Mouse (Mus musculus) layer of hippocampus, adult 2 months (tissue): ENCODE results near the gene Olfr649. TPM values are rescaled to one million over a fixed set of nuclear protein-coding genes. Genes with fewer than 3 reads are reported as not detected.

Experiments
- DNase-seq, 2 experiments: peaks; one replicate each; pipeline ENCODE4 v3.0.0; 2022; ENCODE audit warnings: low spot score in 2 of 2
- H3K27ac ChIP-seq: fragments of 200-600 bp; 2 replicates; pipeline ENCODE4 v1.8.1; 2022
- H3K4me3 ChIP-seq: fragments of 200-600 bp; 2 replicates; pipeline ENCODE4 v1.8.1; 2022; ENCODE audit warnings: mild to moderate bottlenecking
- CTCF ChIP-seq: fragments of 200-600 bp; conservative IDR thresholded peaks from 2 replicates; pipeline ENCODE4 v1.8.1; 2022; ENCODE audit warnings: antibody characterized with exemption, mild to moderate bottlenecking, moderate library complexity
- total RNA-seq, 2 experiments: library from RNA; stranded (reverse); gene quantifications; 2 replicates each; pipeline ENCODE4 v1.2.3; 2021

Olfr649 gene
- total RNA-seq, 2 experiments from 2014 or later: not detected

DNA sequence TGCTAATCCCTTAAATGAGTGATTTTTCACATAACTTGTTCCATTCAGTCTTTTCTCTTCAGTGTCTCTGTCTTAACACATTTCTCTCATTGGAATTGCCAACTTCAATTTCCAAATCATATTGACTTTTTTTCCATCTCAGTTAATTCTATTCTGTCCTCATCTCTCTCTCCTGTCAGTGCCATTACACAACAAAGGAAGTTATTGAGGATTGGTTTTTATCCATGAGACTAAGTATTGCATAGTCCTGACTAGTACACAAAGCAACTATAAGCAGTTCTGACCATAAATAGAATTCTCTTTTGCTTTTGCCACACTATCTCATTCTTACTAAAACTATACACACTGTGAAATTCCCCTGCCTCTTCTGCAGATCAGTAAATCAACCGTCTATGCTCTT, 16.7 kb downstream of the Olfr649 start:
- TF ChIP-seq CTCF: no peak
- no peak for DNase-seq
- H3K4me3 ChIP-seq: no peak overlapping the region
- H3K27ac ChIP-seq: no peak overlapping the region

DNA sequence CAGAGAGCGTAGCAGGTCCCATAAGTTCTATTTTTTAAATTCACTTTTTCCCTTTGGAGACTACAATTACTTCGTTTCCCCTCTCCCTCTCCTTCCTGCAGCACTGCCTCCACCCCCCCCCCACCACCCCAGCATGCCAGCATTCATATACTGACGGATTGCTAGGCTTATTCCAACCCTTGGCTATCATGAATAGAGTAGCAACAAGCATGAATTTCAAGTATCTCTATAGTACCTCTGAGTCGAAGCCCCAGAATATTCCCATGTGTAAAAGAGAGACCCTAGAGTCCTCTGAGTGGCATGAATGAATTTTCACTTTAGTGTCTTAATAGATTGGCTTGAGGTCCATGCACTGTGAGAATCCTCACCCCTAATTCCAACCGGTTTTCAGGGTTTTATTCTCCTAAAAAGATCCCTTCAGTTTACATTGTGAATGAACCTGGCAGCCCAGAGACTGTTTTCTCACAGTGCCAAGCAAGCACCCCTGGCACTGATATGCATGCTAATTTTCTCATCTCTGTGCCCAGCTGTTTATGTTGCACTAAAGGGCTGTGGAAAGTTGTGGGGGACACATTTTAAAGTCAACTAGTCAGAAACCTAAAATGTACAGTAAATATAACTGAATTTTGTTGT, 17.2 kb downstream of the Olfr649 start:
- no peak for DNase-seq
- Histone ChIP-seq H3K27ac (no peak overlapping the region), H3K4me3 (no peak overlapping the region)
- no peak for TF ChIP-seq CTCF

DNA sequence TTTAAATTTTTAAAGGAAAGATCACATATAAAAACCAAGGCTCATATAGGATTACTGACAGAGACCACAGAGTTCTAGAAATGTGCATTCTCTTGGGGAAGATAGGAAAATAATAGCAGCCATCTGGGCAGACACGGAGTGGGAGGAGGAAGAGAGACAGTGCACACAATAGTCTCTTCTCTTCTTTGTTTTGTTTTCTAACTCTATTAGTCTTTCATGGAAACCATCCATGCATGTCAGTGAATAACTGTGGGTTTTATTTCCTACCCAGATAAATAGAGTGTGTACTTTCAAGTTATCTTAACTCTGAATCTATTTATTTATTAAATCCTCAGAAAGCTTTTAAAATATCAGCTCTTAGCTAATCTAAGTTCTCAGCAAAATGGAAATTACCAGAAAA, 20.7 kb downstream of the Olfr649 start:
- H3K4me3 ChIP-seq: no peak overlapping the region
- no peak for DNase-seq
- no peak for TF ChIP-seq CTCF
- no peak overlapping the region for H3K27ac ChIP-seq

DNA sequence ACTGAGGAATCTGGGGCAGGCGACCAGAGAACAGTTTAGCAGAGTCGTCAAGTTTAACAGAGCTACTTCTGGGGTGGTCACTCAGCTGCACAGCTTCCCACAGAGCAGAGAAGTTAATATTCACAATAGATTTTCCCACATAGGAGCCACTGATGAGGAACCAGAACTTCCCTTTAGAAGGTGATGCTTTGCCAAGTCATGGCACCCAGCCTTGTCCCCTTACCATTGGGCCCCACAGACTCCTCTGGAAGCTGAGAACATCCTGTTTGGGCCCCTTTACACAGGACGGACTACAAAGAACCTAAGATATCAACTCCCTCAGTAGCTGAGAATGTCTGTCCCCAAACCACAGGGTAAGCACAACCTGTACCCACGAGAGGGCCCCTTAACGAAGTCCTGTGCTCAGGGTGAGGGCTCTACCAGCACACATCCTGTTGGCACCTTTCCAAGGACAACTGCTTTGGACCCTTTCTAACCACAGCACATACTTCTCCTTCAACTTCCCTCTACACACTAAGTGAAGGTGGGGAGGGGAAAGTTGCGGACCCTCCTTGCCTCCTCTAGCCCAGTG, 26.1 kb downstream of the Olfr649 start:
- no peak for TF ChIP-seq CTCF
- Histone ChIP-seq H3K4me3 (no peak overlapping the region), H3K27ac (no peak overlapping the region)
- DNase-seq: no peak

DNA sequence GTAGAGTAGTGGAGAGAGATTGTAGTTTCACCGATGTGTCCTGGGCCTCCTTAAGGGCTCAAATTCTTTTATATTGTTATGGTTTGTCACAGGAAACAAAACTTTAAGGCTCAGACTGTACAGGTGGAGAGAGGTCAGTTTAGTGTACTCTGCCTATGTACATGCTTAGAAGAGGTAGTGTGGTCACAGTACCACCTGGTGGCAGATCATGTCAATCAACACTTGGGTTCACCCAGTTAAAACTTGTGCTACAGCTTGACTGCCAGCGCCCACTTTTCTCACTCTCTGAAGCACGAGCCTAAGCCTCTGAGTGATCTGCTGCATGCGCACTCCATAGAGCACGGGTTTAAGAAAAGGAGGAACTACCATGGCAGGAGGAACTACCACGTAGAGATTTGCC, 28.7 kb downstream of the Olfr649 start:
- no peak for DNase-seq
- Histone ChIP-seq H3K27ac (no peak overlapping the region), H3K4me3 (no peak overlapping the region)
- TF ChIP-seq CTCF: peak; percentile 25; the same call in 1 of the 2 replicates

DNA sequence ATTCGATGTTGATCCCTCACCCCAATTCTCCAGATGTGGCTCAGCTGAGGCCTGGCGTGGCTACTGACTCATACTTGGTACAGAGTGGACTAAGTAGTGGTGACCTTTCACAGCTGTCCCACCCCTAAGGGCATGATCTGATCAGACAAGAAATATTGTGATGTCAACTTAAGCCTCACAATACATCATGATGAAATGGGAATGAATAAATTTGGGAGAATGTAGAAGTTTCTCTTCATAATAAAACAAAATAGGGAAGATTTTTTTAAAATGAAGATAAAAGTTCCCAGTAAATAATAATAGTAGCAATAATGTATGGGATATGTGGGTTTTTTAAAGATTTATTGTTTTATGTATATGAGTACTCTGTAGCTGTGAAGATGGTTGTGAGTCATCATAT, 45.3 kb downstream of the Olfr649 start, which contains the start of gene Ubqlnl:
TSS of gene Ubqlnl (minus strand) at position 101 of the 400 bp plus-strand sequence.
- no peak within 1 kb of the TSS for H3K27ac ChIP-seq
- no peak within 1 kb of the TSS for H3K4me3 ChIP-seq
- DNase-seq: no peak
- TF ChIP-seq CTCF: no peak

DNA sequence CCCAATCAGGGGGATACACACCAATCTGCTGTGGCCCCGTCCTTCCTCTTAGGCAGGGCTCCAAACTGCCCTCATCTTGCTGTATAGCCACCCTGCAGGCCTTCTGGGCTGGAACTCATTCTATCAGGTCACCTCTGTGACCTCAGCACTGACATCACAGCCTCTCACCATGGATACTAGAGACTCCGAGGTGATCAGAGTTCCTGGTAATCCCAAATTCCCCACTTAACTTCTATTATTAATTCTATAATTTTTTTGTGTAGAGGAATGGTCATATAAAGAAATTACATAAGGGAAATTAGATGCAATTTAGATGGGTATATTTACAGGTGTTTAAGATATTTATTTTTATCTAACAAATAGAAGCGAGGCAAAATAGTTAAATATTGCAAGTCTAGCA, 52.6 kb downstream of the Olfr649 start, which contains the start of gene Ubqln3:
TSS of gene Ubqln3 (minus strand) at position 101 of the 400 bp plus-strand sequence.
- H3K4me3 ChIP-seq: no peak within 1 kb of the TSS
- H3K27ac ChIP-seq: no peak within 1 kb of the TSS
- no peak for DNase-seq
- TF ChIP-seq CTCF: no peak

Other genes with a start within 250 kb of the Olfr649 start
- gene Olfr635, start 224.8 kb downstream of the Olfr649 start, total RNA-seq: under 1 TPM; 0.05 to 0.07 TPM
- not detected for gene Olfr638, start 197.2 kb downstream of the Olfr649 start, total RNA-seq
- under 1 TPM; 0.07 to 0.10 TPM for gene Olfr639, start 178.7 kb downstream of the Olfr649 start, total RNA-seq
- gene Olfr640, start 170.4 kb downstream of the Olfr649 start, total RNA-seq: not detected
- gene Olfr641, start 160.5 kb downstream of the Olfr649 start, total RNA-seq: not detected
- gene Olfr642, start 143.3 kb downstream of the Olfr649 start, total RNA-seq: not detected
- gene 4930516K23Rik, start 134.5 kb downstream of the Olfr649 start, total RNA-seq: not detected
- not detected for gene Olfr644, start 124.1 kb downstream of the Olfr649 start, total RNA-seq
- not detected for gene Olfr645, start 110.5 kb downstream of the Olfr649 start, total RNA-seq
- gene Olfr646, start 91.1 kb downstream of the Olfr649 start, total RNA-seq: under 1 TPM in 1 of 2 experiments, not detected in 1; 0.18 TPM
- gene Ubqln5, start 66.2 kb downstream of the Olfr649 start, total RNA-seq: not detected
- gene Olfr643, start 58.6 kb downstream of the Olfr649 start, total RNA-seq: not detected
- gene Ubqln3, start 52.7 kb downstream of the Olfr649 start, total RNA-seq: not detected
- gene Ubqlnl, start 45.4 kb downstream of the Olfr649 start, total RNA-seq: not detected
- not detected for gene Olfm5, start 31.2 kb downstream of the Olfr649 start, total RNA-seq
- under 1 TPM; 0.20 to 0.26 TPM for gene Olfr648, start 12.6 kb downstream of the Olfr649 start, total RNA-seq
- gene Trim6, start 22.8 kb upstream of the Olfr649 start, total RNA-seq: under 1 TPM; 0.25 to 0.28 TPM
- gene Trim34a, start 48.5 kb upstream of the Olfr649 start, total RNA-seq: 1 to 10 TPM; 1.1 to 2.0 TPM
- under 1 TPM; 0.49 to 0.76 TPM for gene Trim5, start 92.1 kb upstream of the Olfr649 start, total RNA-seq
- 1 to 10 TPM; 2.5 to 2.9 TPM for gene Trim12a, start 119.5 kb upstream of the Olfr649 start, total RNA-seq
- not detected for gene Trim34b, start 133.5 kb upstream of the Olfr649 start, total RNA-seq
- 1 to 10 TPM; 1.5 to 2.1 TPM for gene Trim12c, start 157.4 kb upstream of the Olfr649 start, total RNA-seq
- gene Trim30b, start 173.9 kb upstream of the Olfr649 start, total RNA-seq: not detected
- not detected for gene Trim30c, start 204.9 kb upstream of the Olfr649 start, total RNA-seq